ENCODE assay signal across 27 mouse cellular contexts in genomic region chr9:62920877-62921276, GRCm38 (mm10).
A peak's percentile ranks its signal among the peaks of the same experiment; 100 is the strongest.
DNase-seq lines count a peak whose midpoint lies in the region; ATAC-seq and TF ChIP-seq lines count a peak whose summit lies in the region.
"Had no signal": no experiment of that assay in that cellular context is flagged by ENCODE, and none has a peak within 500 bp of the region (broad histone marks: within the 10 kb centered on the region; RNA-seq: fewer than 3 reads in every experiment).

No protein-coding gene starts in this region.

- no peak for DNase-seq in heart, adult 2 months
- no peak for DNase-seq in thymus, adult 2 months
- DNase-seq in thymus, adult 18-20 months = no peak
- peak; percentile 28 for DNase-seq in splenic B cell, adult 2 months (ENCODE audit: low read depth, low spot score)
- DNase-seq in frontal cortex, adult 2 months (ENCODE audit: extremely low spot score in 1 of 2, low spot score in 1 of 2) = no peak
- DNase-seq: adrenal gland, postnatal 10 days; cerebellum, adult 11-12 months; cerebellum, postnatal 14 days; heart, postnatal 4 days; kidney, adult 9 months; kidney, postnatal 10 days; layer of hippocampus, postnatal 36 days; liver; lung, postnatal 36 days; thymus, postnatal 14 days had no signal

- peaks cover 15% of the 10 kb centered on the region for H3K36me3 ChIP-seq in heart, embryonic 16.5 days (ENCODE audit: control insufficient read depth, insufficient read depth)
- peaks cover 11% of the 10 kb centered on the region for H3K36me3 ChIP-seq in heart, adult 2 months (ENCODE audit: control insufficient read depth, insufficient read depth, low read length)
- peaks cover 32% of the 10 kb centered on the region for H3K36me3 ChIP-seq in thymus, adult 2 months (ENCODE audit: control insufficient read depth, insufficient read depth, low read length)
- peaks cover 9% of the 10 kb centered on the region; the same call in 1 of the 2 replicates for H3K36me3 ChIP-seq in splenic B cell, adult 2 months (ENCODE audit: control insufficient read depth, insufficient read depth, low read length, poor library complexity, severe bottlenecking)

- no peak overlapping the region for H3K4me3 ChIP-seq in heart, embryonic 16.5 days (ENCODE audit: low read length)
- no peak overlapping the region for H3K4me3 ChIP-seq in heart, adult 2 months
- no peak overlapping the region for H3K4me3 ChIP-seq in thymus, adult 2 months (ENCODE audit: control insufficient read depth, insufficient read depth, low read length)
- H3K4me3 ChIP-seq in brown adipose tissue, adult 24 weeks (ENCODE audit: insufficient read depth, low read depth, low read length) = no peak overlapping the region
- H3K4me3 ChIP-seq: embryonic facial prominence, embryonic 12.5 days; forebrain, embryonic 15.5 days; heart, embryonic 15.5 days; lung, embryonic 15.5 days; midbrain, embryonic 13.5 days; neural tube, embryonic 13.5 days had no signal

- WGBS in heart, embryonic 16.5 days = 62% methylated on average over 2 of the region's 2 CpGs
- WGBS in heart, adult 2 months = 53% methylated on average over 2 of the region's 2 CpGs
- 39% methylated on average over 2 of the region's 2 CpGs for WGBS in thymus, adult 2 months

- peaks cover 2% of the 10 kb centered on the region; the same call in 1 of the 2 replicates for H3K79me2 ChIP-seq in heart, adult 2 months (replicated peaks; ENCODE audit: control insufficient read depth, insufficient read depth, low read length)

- intact Hi-C loops in heart, adult 2 months (cut with DNase I) = no loop called here

- no peak overlapping the region for H3K9ac ChIP-seq in heart, embryonic 16.5 days (ENCODE audit: low read length)
- no peak overlapping the region for H3K9ac ChIP-seq in heart, adult 2 months (ENCODE audit: low read depth, low read length)
- H3K9ac ChIP-seq: embryonic facial prominence, embryonic 12.5 days; forebrain, embryonic 15.5 days; heart, embryonic 15.5 days; hindbrain, embryonic 14.5 days; liver, embryonic 14.5 days; lung, embryonic 15.5 days; midbrain, embryonic 13.5 days; neural tube, embryonic 13.5 days had no signal

- no peak for ATAC-seq in heart, embryonic 16.5 days (replicated peaks; ENCODE audit: extremely low read depth, insufficient read depth, low FRiP score)
- ATAC-seq: forebrain, embryonic 15.5 days; intestine, postnatal 0 days; midbrain, embryonic 13.5 days; Patski had no signal

- H3K27me3 ChIP-seq in heart, embryonic 16.5 days (ENCODE audit: control insufficient read depth, insufficient read depth, low read length) = no peaks in the 10 kb centered on the region
- no peaks in the 10 kb centered on the region for H3K27me3 ChIP-seq in heart, adult 2 months (ENCODE audit: control insufficient read depth, insufficient read depth, low read length)
- no peaks in the 10 kb centered on the region for H3K27me3 ChIP-seq in thymus, adult 2 months (ENCODE audit: control insufficient read depth, insufficient read depth, low read length)
- no peaks in the 10 kb centered on the region for H3K27me3 ChIP-seq in splenic B cell, adult 2 months (ENCODE audit: control insufficient read depth, insufficient read depth, low read length, poor library complexity, severe bottlenecking)
- H3K27me3 ChIP-seq: embryonic facial prominence, embryonic 12.5 days; forebrain, embryonic 15.5 days; heart, embryonic 15.5 days; lung, embryonic 15.5 days; midbrain, embryonic 13.5 days; neural tube, embryonic 13.5 days; Patski had no signal

- H3K4me1 ChIP-seq in heart, embryonic 16.5 days (ENCODE audit: control insufficient read depth, insufficient read depth, low read length) = 0 out of 2 replicates have a peak, but pooled peaks cover 4% of the 10 kb centered on the region
- peaks cover 4% of the 10 kb centered on the region; the same call in 1 of the 2 replicates for H3K4me1 ChIP-seq in heart, adult 2 months (ENCODE audit: control insufficient read depth, insufficient read depth, low read length)
- H3K4me1 ChIP-seq in thymus, adult 2 months (replicated peaks; ENCODE audit: control insufficient read depth, insufficient read depth, low read length) = peaks cover 2% of the 10 kb centered on the region; the same call in 1 of the 2 replicates
- H3K4me1 ChIP-seq in brown adipose tissue, adult 24 weeks (ENCODE audit: control insufficient read depth, insufficient read depth, insufficient read length, low read length) = no peaks in the 10 kb centered on the region; the same call in 1 of the 2 replicates
- H3K4me1 ChIP-seq: embryonic facial prominence, embryonic 12.5 days; forebrain, embryonic 15.5 days; heart, embryonic 15.5 days; lung, embryonic 15.5 days; midbrain, embryonic 13.5 days; neural tube, embryonic 13.5 days had no signal

- 0 out of 2 replicates have a peak, but pooled peaks cover 4% of the 10 kb centered on the region for H3K9me3 ChIP-seq in heart, embryonic 16.5 days (replicated peaks; ENCODE audit: control insufficient read depth, low read length)
- H3K9me3 ChIP-seq: embryonic facial prominence, embryonic 12.5 days; forebrain, embryonic 15.5 days; heart, embryonic 15.5 days; lung, embryonic 15.5 days; midbrain, embryonic 13.5 days had no signal

- TF ChIP-seq POLR2A in heart, adult 2 months (IDR thresholded peaks at IDR 0.05; ENCODE audit: insufficient read depth, low read depth, low read length) = no peak
- TF ChIP-seq POLR2A in thymus, adult 2 months (IDR thresholded peaks at IDR 0.05; ENCODE audit: control insufficient read depth, extremely low read depth, insufficient read depth, low read length, poor library complexity) = no peak

- 0 out of 2 replicates have a peak overlapping the region, but pooled peaks have one; percentile 9 for H3K27ac ChIP-seq in heart, embryonic 16.5 days (ENCODE audit: low read length)
- no peak overlapping the region for H3K27ac ChIP-seq in heart, adult 2 months
- H3K27ac ChIP-seq in thymus, adult 2 months (ENCODE audit: control insufficient read depth, insufficient read depth, low read length) = peak overlapping the region; percentile 34; the same call in 1 of the 2 replicates
- H3K27ac ChIP-seq in brown adipose tissue, adult 24 weeks (replicated peaks; ENCODE audit: low read depth, low read length) = peak overlapping the region; percentile 11
- H3K27ac ChIP-seq: embryonic facial prominence, embryonic 12.5 days; forebrain, embryonic 15.5 days; heart, embryonic 15.5 days; hindbrain, embryonic 14.5 days; liver, embryonic 14.5 days; lung, embryonic 15.5 days; midbrain, embryonic 13.5 days; neural tube, embryonic 13.5 days had no signal

- TF ChIP-seq CTCF in heart, adult 2 months (IDR thresholded peaks at IDR 0.05) = no peak
- no peak for TF ChIP-seq CTCF in thymus, adult 2 months (IDR thresholded peaks at IDR 0.05; ENCODE audit: borderline replicate concordance, control insufficient read depth, extremely low read depth, insufficient read depth, low read length, poor library complexity)

- H3K4me2 ChIP-seq in heart, embryonic 16.5 days (ENCODE audit: low read depth, low read length) = no peak overlapping the region
- H3K4me2 ChIP-seq: embryonic facial prominence, embryonic 12.5 days; forebrain, embryonic 15.5 days; heart, embryonic 15.5 days; hindbrain, embryonic 14.5 days; lung, embryonic 15.5 days; midbrain, embryonic 13.5 days; neural tube, embryonic 13.5 days had no signal

- no peak for TF ChIP-seq EP300 in heart, adult 2 months (IDR thresholded peaks at IDR 0.05; ENCODE audit: insufficient read depth, low read depth, low read length)
